Comparison of ENCODE assay signal across 26 mouse cellular contexts in genomic region chr2:111422931-111423330, GRCm38 (mm10). TPM values are rescaled to one million over a fixed set of nuclear protein-coding genes. Genes with fewer than 3 reads are reported as not detected.
DNase-seq lines count a peak whose midpoint lies in the region; ATAC-seq and TF ChIP-seq lines count a peak whose summit lies in the region.
"Had no signal": no experiment of that assay in that cellular context is flagged by ENCODE, and none has a peak within 500 bp of the region (broad histone marks: within the 10 kb centered on the region; RNA-seq: fewer than 3 reads in every experiment).

Gene Olfr1286 (minus strand): TSS chr2:111423115.

- H3K27me3 ChIP-seq in hindbrain, embryonic 16.5 days (replicated peaks; ENCODE audit: control insufficient read depth, insufficient read depth, low read length), result no peaks in the 10 kb centered on the region
- H3K27me3 ChIP-seq in hindbrain, embryonic 10.5 days (ENCODE audit: insufficient read depth, poor library complexity, severe bottlenecking), result no peaks in the 10 kb centered on the region
- no peaks in the 10 kb centered on the region for H3K27me3 ChIP-seq in midbrain, embryonic 14.5 days (ENCODE audit: control insufficient read depth, insufficient read depth, low read length)
- no peaks in the 10 kb centered on the region for H3K27me3 ChIP-seq in midbrain, embryonic 13.5 days
- H3K27me3 ChIP-seq in intestine, embryonic 16.5 days (replicated peaks; ENCODE audit: control insufficient read depth, insufficient read depth, low read length), result no peaks in the 10 kb centered on the region
- H3K27me3 ChIP-seq: embryonic facial prominence, embryonic 12.5 days; embryonic facial prominence, embryonic 15.5 days; forebrain, embryonic 13.5 days; forebrain, embryonic 15.5 days had no signal

- no peaks in the 10 kb centered on the region for H3K36me3 ChIP-seq in hindbrain, embryonic 16.5 days (ENCODE audit: control insufficient read depth, insufficient read depth, low read length)
- no peaks in the 10 kb centered on the region for H3K36me3 ChIP-seq in hindbrain, embryonic 10.5 days
- H3K36me3 ChIP-seq in midbrain, embryonic 14.5 days (ENCODE audit: control insufficient read depth, insufficient read depth, low read length), result no peaks in the 10 kb centered on the region
- H3K36me3 ChIP-seq in midbrain, embryonic 13.5 days, result no peaks in the 10 kb centered on the region
- no peaks in the 10 kb centered on the region for H3K36me3 ChIP-seq in intestine, embryonic 16.5 days (ENCODE audit: control insufficient read depth, insufficient read depth, low read length)
- H3K36me3 ChIP-seq: embryonic facial prominence, embryonic 12.5 days; embryonic facial prominence, embryonic 15.5 days; forebrain, embryonic 15.5 days had no signal

- H3K4me3 ChIP-seq in hindbrain, embryonic 16.5 days (ENCODE audit: low read length), result no peak within 1 kb of the TSS
- no peak within 1 kb of the TSS for H3K4me3 ChIP-seq in hindbrain, embryonic 10.5 days
- no peak within 1 kb of the TSS for H3K4me3 ChIP-seq in midbrain, embryonic 14.5 days (replicated peaks; ENCODE audit: low read depth, low read length)
- H3K4me3 ChIP-seq in midbrain, embryonic 13.5 days (replicated peaks), result no peak within 1 kb of the TSS
- no peak within 1 kb of the TSS for H3K4me3 ChIP-seq in intestine, embryonic 16.5 days (ENCODE audit: low read length)
- H3K4me3 ChIP-seq: embryonic facial prominence, embryonic 12.5 days; embryonic facial prominence, embryonic 15.5 days; erythroblast, embryonic 14.5 days; forebrain, embryonic 13.5 days; forebrain, embryonic 15.5 days had no signal

- no peaks in the 10 kb centered on the region for H3K9me3 ChIP-seq in hindbrain, embryonic 16.5 days (ENCODE audit: control insufficient read depth, low read length)
- H3K9me3 ChIP-seq in hindbrain, embryonic 10.5 days, result no peaks in the 10 kb centered on the region
- H3K9me3 ChIP-seq in midbrain, embryonic 14.5 days (ENCODE audit: control insufficient read depth, low read length), result no peaks in the 10 kb centered on the region
- no peaks in the 10 kb centered on the region for H3K9me3 ChIP-seq in midbrain, embryonic 13.5 days
- no peaks in the 10 kb centered on the region for H3K9me3 ChIP-seq in intestine, embryonic 16.5 days (ENCODE audit: control insufficient read depth, low read length)
- H3K9me3 ChIP-seq: embryonic facial prominence, embryonic 12.5 days; embryonic facial prominence, embryonic 15.5 days; forebrain, embryonic 13.5 days; forebrain, embryonic 15.5 days had no signal

- no peak for TF ChIP-seq CTCF in brain, embryonic 14.5 days (IDR thresholded peaks at IDR 0.05; ENCODE audit: borderline replicate concordance, extremely low read depth, insufficient read depth, insufficient read length)

- no peaks in the 10 kb centered on the region for H3K4me1 ChIP-seq in hindbrain, embryonic 16.5 days (ENCODE audit: control insufficient read depth, insufficient read depth, low read depth, low read length)
- no peaks in the 10 kb centered on the region for H3K4me1 ChIP-seq in hindbrain, embryonic 10.5 days (replicated peaks)
- H3K4me1 ChIP-seq in midbrain, embryonic 14.5 days (ENCODE audit: control insufficient read depth, insufficient read depth, low read length), result no peaks in the 10 kb centered on the region
- no peaks in the 10 kb centered on the region for H3K4me1 ChIP-seq in midbrain, embryonic 13.5 days (replicated peaks)
- no peaks in the 10 kb centered on the region for H3K4me1 ChIP-seq in intestine, embryonic 16.5 days (ENCODE audit: control insufficient read depth, insufficient read depth, low read length)
- H3K4me1 ChIP-seq: embryonic facial prominence, embryonic 12.5 days; embryonic facial prominence, embryonic 15.5 days; forebrain, embryonic 13.5 days; forebrain, embryonic 15.5 days had no signal

- no peak within 1 kb of the TSS for H3K27ac ChIP-seq in hindbrain, embryonic 16.5 days (ENCODE audit: low read depth, low read length)
- no peak within 1 kb of the TSS for H3K27ac ChIP-seq in hindbrain, embryonic 10.5 days
- no peak within 1 kb of the TSS for H3K27ac ChIP-seq in midbrain, embryonic 14.5 days (replicated peaks; ENCODE audit: low read depth, low read length)
- no peak within 1 kb of the TSS for H3K27ac ChIP-seq in midbrain, embryonic 13.5 days
- no peak within 1 kb of the TSS for H3K27ac ChIP-seq in intestine, embryonic 16.5 days (ENCODE audit: low read length)
- H3K27ac ChIP-seq: embryonic facial prominence, embryonic 12.5 days; embryonic facial prominence, embryonic 15.5 days; forebrain, embryonic 13.5 days; forebrain, embryonic 15.5 days had no signal

- no peak for DNase-seq in hindbrain, embryonic 10.5 days (ENCODE audit: low spot score)
- peak; percentile 9 for DNase-seq in midbrain, embryonic 14.5 days
- DNase-seq in retina, embryonic 14.5 days (ENCODE audit: low spot score), result peak; percentile 20
- no peak for DNase-seq in retina, postnatal 1 day
- peak; percentile 15 for DNase-seq in brain, embryonic 14.5 days (ENCODE audit: low read depth)
- DNase-seq: adrenal gland, adult 2 months; adrenal gland, postnatal 10 days; adrenal gland, postnatal 25 days; cerebellum, adult 11 months; cerebellum, adult 18-20 months; cerebellum, adult 8-10 months; cerebellum, adult 9-11 months; cerebellum, postnatal 14 days; cerebellum, postnatal 36 days; embryo, embryonic 11 days; forebrain, postnatal 0 days had no signal

- 0 out of 2 replicates have a peak, but pooled peaks have one; percentile 45 for ATAC-seq in hindbrain, embryonic 16.5 days
- ATAC-seq in midbrain, embryonic 14.5 days (ENCODE audit: low FRiP score, low TSS enrichment), result no peak
- no peak for ATAC-seq in midbrain, embryonic 13.5 days
- no peak for ATAC-seq in intestine, embryonic 16.5 days
- ATAC-seq: forebrain, embryonic 13.5 days; forebrain, embryonic 15.5 days; forebrain, postnatal 0 days had no signal

- no peak within 1 kb of the TSS for H3K9ac ChIP-seq in hindbrain, embryonic 16.5 days (ENCODE audit: low read depth, low read length)
- no peak within 1 kb of the TSS for H3K9ac ChIP-seq in midbrain, embryonic 14.5 days (replicated peaks; ENCODE audit: low read length)
- H3K9ac ChIP-seq in midbrain, embryonic 13.5 days (replicated peaks), result no peak within 1 kb of the TSS
- H3K9ac ChIP-seq in intestine, embryonic 16.5 days (ENCODE audit: low read depth, low read length), result no peak within 1 kb of the TSS
- H3K9ac ChIP-seq: embryonic facial prominence, embryonic 12.5 days; embryonic facial prominence, embryonic 15.5 days; forebrain, embryonic 13.5 days; forebrain, embryonic 15.5 days; forebrain, postnatal 0 days had no signal

- TF ChIP-seq POLR2A in brain, embryonic 14.5 days (IDR thresholded peaks at IDR 0.05; ENCODE audit: borderline replicate concordance, extremely low read depth, insufficient read depth, insufficient read length, poor library complexity, severe bottlenecking), result no peak

- WGBS in hindbrain, embryonic 16.5 days, result 59% methylated on average over 1 of the region's 1 CpGs
- WGBS in hindbrain, embryonic 10.5 days, result 71% methylated on average over 1 of the region's 1 CpGs
- 34% methylated on average over 1 of the region's 1 CpGs for WGBS in midbrain, embryonic 14.5 days
- 56% methylated on average over 1 of the region's 1 CpGs for WGBS in midbrain, embryonic 13.5 days
- 60% methylated on average over 1 of the region's 1 CpGs for WGBS in intestine, embryonic 16.5 days

- H3K4me2 ChIP-seq in hindbrain, embryonic 16.5 days (ENCODE audit: low read length), result no peak within 1 kb of the TSS
- no peak within 1 kb of the TSS for H3K4me2 ChIP-seq in midbrain, embryonic 14.5 days (ENCODE audit: low read length)
- no peak within 1 kb of the TSS for H3K4me2 ChIP-seq in midbrain, embryonic 13.5 days (replicated peaks)
- no peak within 1 kb of the TSS for H3K4me2 ChIP-seq in intestine, embryonic 16.5 days (ENCODE audit: low read depth, low read length)
- H3K4me2 ChIP-seq: embryonic facial prominence, embryonic 12.5 days; embryonic facial prominence, embryonic 15.5 days; forebrain, embryonic 13.5 days; forebrain, embryonic 15.5 days had no signal

RNA-seq across cellular contexts. Expression of gene Olfr1286, which starts in this region (rescaled TPM):
- not detected in 2 replicates for polyA plus RNA-seq in hindbrain, embryonic 16.5 days (2015; fragmentation: Nextera tagmentation; extraction: Ambion mirVana)
- polyA plus RNA-seq in hindbrain, embryonic 10.5 days (2016; fragmentation: Nextera tagmentation; extraction: Ambion mirVana), result not detected in 2 replicates
- polyA plus RNA-seq in midbrain, embryonic 14.5 days (2014; fragmentation: Nextera tagmentation; extraction: Ambion mirVana), result not detected in 2 replicates
- polyA plus RNA-seq in midbrain, embryonic 13.5 days (2015; fragmentation: Nextera tagmentation; extraction: Ambion mirVana), result not detected in 2 replicates
- not detected in 2 replicates for polyA plus RNA-seq in brain, embryonic 14.5 days (2012; rRNA removed)
- not detected in 2 replicates for polyA plus RNA-seq in intestine, embryonic 16.5 days (2015; fragmentation: Nextera tagmentation; extraction: Ambion mirVana)
- polyA plus RNA-seq: adrenal gland, adult 2 months; C2C12; embryonic facial prominence, embryonic 12.5 days; embryonic facial prominence, embryonic 15.5 days; erythroblast, embryonic 14.5 days; forebrain, embryonic 11.5 days; forebrain, embryonic 13.5 days; forebrain, embryonic 15.5 days; forebrain, postnatal 0 days had no signal

Comparison
In these comparisons a context has a peak if more than half of its experiments do, and no peak if none do; other contexts are left out.
1. Peak in ATAC-seq in hindbrain, embryonic 16.5 days; RNA of the gene not detected or under 1 TPM.
2. Peak in DNase-seq in midbrain, embryonic 14.5 days; RNA of the gene not detected or under 1 TPM.
3. Peak in DNase-seq in brain, embryonic 14.5 days; RNA of the gene not detected or under 1 TPM.